Mouse (Mus musculus) thymus, adult 2 months (tissue): Measurements from ENCODE around the gene Pgf. TPM values are rescaled to one million over a fixed set of nuclear protein-coding genes. Genes with fewer than 3 reads are reported as not detected.

ENCODE experiments used
- DNase-seq: peaks from one replicate; pipeline ENCODE4 v3.0.0; 2021
- H3K27ac ChIP-seq: fragments of 200-500 bp; 2 replicates; pipeline ENCODE4 v1.5.1; 2012; ENCODE audit warnings: low read length, control low read depth; ENCODE audit not compliant: control insufficient read depth, insufficient read depth
- H3K27me3 ChIP-seq: fragments of 200-500 bp; 2 replicates; pipeline ENCODE4 v1.6.1; 2012; ENCODE audit warnings: mild to moderate bottlenecking, low read length, moderate library complexity, mixed read lengths; ENCODE audit not compliant: control insufficient read depth, insufficient read depth
- H3K36me3 ChIP-seq: fragments of 200-500 bp; 2 replicates; pipeline ENCODE4 v1.6.1; 2012; ENCODE audit warnings: mild to moderate bottlenecking, low read length, moderate library complexity; ENCODE audit not compliant: control insufficient read depth, insufficient read depth
- H3K4me1 ChIP-seq: fragments of 200-500 bp; replicated peaks from 2 replicates; pipeline ENCODE4 v1.6.1; 2012; ENCODE audit warnings: low read length; ENCODE audit not compliant: control insufficient read depth, insufficient read depth
- H3K4me3 ChIP-seq: fragments of 200-500 bp; 2 replicates; pipeline ENCODE4 v1.5.1; 2012; ENCODE audit warnings: mild to moderate bottlenecking, low read length, control low read depth, moderate library complexity; ENCODE audit not compliant: control insufficient read depth, insufficient read depth
- CTCF ChIP-seq: fragments of 200-500 bp; IDR thresholded peaks from 2 replicates; pipeline ENCODE4 v1.5.1; 2012; ENCODE audit warnings: mild to moderate bottlenecking, control low read depth, low read length, moderate library complexity, borderline replicate concordance; ENCODE audit not compliant: control insufficient read depth, poor library complexity, insufficient read depth; ENCODE audit errors: extremely low read depth
- POLR2A ChIP-seq: fragments of 200-500 bp; IDR thresholded peaks from 2 replicates; pipeline ENCODE4 v1.6.1; 2012; ENCODE audit warnings: mild to moderate bottlenecking, low read length, control low read depth, moderate library complexity; ENCODE audit not compliant: control insufficient read depth, poor library complexity, insufficient read depth; ENCODE audit errors: extremely low read depth
- WGBS: fragments of 180-500 bp; shearing (Covaris S2); methylation state at CpG from one replicate; pipeline ENCODE4 v1.1.7; 2018; 5-methylcytosine and 5-hydroxymethylcytosine counted together
- polyA plus RNA-seq: library from polyadenylated mRNA; depleted of rRNA; stranded (reverse); fragments of >200 nt; gene quantifications from 2 replicates; pipeline ENCODE4 v1.2.3, GENCODE M21; 2012

Pgf gene
- polyA plus RNA-seq, 1 experiment = 2.1 TPM

- Histone ChIP-seq H3K36me3 (no peaks in the 10 kb centered on the region), H3K27ac (no peak overlapping the region), H3K4me3 (no peak overlapping the region), H3K4me1 (peaks cover 4% of the 10 kb centered on the region), H3K27me3 (no peaks in the 10 kb centered on the region)
- no peak for DNase-seq
- whole genome bisulfite sequencing = 96% methylated on average over 8 of the region's 8 CpGs
- TF ChIP-seq POLR2A (0 out of 2 replicates have a peak, but pooled peaks have one; percentile 15), CTCF (no peak)
Measured at GRCm38 (mm10) chr12:85158801-85159200, 18.8 kb downstream of the Pgf start.

DNA sequence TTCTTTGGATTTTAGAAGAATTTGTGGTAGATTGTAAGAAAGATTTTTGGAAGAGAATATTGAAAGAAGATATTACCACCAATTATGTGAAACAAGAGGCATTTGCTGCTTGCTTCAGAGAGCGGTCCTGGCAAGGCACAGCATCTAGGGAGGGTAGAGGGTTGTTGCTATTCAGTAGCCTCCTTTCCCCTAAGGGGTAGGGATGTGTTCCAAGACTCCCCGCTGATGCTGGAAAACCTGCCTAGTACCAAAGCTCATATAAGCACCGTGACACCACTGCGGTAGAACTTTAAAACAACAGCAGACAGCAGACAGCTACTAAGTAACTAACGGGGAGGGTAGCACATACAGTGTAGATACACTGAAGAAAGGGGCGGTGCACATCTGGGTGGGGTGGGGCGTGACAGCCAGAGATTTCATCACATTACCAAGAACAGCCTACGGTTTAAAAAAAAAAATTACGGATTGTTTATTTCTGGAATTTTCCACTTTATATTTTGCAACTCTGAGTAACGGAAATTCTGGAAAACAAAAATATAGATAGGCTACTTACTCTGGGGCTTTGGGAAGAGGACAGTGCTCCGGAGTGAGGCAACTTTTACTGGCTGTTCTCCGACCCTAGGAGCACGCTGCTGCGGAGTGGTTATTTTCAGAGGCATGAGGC lies 19.7 kb downstream of the Pgf start:
- Histone ChIP-seq H3K4me1 (peaks cover 4% of the 10 kb centered on the region), H3K27me3 (no peaks in the 10 kb centered on the region), H3K36me3 (no peaks in the 10 kb centered on the region), H3K4me3 (no peak overlapping the region), H3K27ac (no peak overlapping the region)
- DNase-seq = no peak
- TF ChIP-seq CTCF (no peak), POLR2A (no peak)
- WGBS = 97% methylated on average over 14 of the region's 14 CpGs

DNA sequence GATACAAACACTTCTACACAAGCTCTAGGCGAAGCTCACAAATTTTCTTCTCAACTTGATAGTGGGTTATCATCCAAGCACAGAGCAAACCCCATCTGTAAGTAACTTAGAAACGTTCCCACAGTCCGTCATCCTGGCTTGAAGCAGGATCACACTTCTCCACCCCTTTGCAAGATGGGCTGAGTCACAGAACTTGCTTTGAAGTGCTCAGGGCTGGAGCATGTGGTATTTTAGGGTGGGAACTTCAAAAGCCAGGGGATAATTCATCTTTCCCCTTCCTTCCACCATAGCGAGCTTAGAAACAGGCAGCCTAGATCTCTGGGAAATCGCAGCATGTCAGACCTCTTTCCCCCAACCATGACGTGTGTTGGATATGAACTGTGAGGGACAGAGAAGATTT lies 21.3 kb downstream of the Pgf start:
- TF ChIP-seq POLR2A (no peak), CTCF (no peak)
- Histone ChIP-seq H3K4me3 (no peak overlapping the region), H3K4me1 (peaks cover 4% of the 10 kb centered on the region), H3K36me3 (no peaks in the 10 kb centered on the region), H3K27ac (no peak overlapping the region), H3K27me3 (no peaks in the 10 kb centered on the region)
- DNase-seq = no peak
- 12% methylated on average over 6 of the region's 6 CpGs for WGBS

DNA sequence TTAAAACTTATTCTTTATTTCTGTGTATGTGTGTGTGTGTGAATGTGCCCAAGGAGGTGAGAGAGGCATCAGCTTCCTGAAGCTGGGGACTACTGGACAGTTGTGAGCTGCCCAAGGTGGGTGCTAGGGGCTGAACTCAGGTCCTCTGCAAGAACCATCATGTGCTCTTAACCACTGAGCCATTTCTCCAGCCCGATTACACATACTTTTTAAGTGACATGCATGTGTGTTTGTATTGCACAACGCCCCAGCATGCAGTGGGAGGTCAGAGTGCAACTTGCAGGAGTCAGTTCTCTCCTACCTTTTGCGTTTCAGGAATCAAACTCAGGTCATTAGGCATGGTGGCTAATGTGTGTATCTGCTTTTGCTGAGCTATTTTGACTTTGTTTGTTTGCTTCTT lies 24.6 kb downstream of the Pgf start:
- no peak for DNase-seq
- WGBS = 93% methylated on average over 3 of the region's 3 CpGs
- H3K27me3 ChIP-seq = no peaks in the 10 kb centered on the region
- TF ChIP-seq CTCF (no peak), POLR2A (no peak)
- H3K4me3 ChIP-seq = no peak overlapping the region
- peaks cover 20% of the 10 kb centered on the region for H3K4me1 ChIP-seq
- no peak overlapping the region for H3K27ac ChIP-seq
- no peaks in the 10 kb centered on the region for H3K36me3 ChIP-seq

- peak within 1 kb of the TSS; percentile 49 for H3K4me3 ChIP-seq
- peaks cover 31% of the 10 kb centered on the region for H3K4me1 ChIP-seq
- no peak for TF ChIP-seq CTCF
- TF ChIP-seq POLR2A = no peak
- H3K27me3 ChIP-seq = no peaks in the 10 kb centered on the region
- peak; percentile 74 for DNase-seq
- no peak within 1 kb of the TSS for H3K27ac ChIP-seq
- H3K36me3 ChIP-seq = no peaks in the 10 kb centered on the region
- WGBS = 22% methylated on average over 28 of the region's 28 CpGs
Measured at GRCm38 (mm10) chr12:85151002-85151774, 26.4 kb downstream of the Pgf start, which contains the start of gene Rps6kl1. Gene Rps6kl1 (minus strand): TSS chr12:85151264.

- TF ChIP-seq POLR2A (no peak), CTCF (no peak)
- H3K4me3 ChIP-seq = peak overlapping the region; percentile 49
- WGBS = 50% methylated on average over 20 of the region's 20 CpGs
- no peak for DNase-seq
- no peaks in the 10 kb centered on the region for H3K27me3 ChIP-seq
- peaks cover 31% of the 10 kb centered on the region for H3K4me1 ChIP-seq
- no peaks in the 10 kb centered on the region for H3K36me3 ChIP-seq
- H3K27ac ChIP-seq = no peak overlapping the region
Measured at GRCm38 (mm10) chr12:85150321-85151001, 27.1 kb downstream of the Pgf start.
